ENCODE assay signal across 8 mouse cellular contexts in the genomic region with DNA sequence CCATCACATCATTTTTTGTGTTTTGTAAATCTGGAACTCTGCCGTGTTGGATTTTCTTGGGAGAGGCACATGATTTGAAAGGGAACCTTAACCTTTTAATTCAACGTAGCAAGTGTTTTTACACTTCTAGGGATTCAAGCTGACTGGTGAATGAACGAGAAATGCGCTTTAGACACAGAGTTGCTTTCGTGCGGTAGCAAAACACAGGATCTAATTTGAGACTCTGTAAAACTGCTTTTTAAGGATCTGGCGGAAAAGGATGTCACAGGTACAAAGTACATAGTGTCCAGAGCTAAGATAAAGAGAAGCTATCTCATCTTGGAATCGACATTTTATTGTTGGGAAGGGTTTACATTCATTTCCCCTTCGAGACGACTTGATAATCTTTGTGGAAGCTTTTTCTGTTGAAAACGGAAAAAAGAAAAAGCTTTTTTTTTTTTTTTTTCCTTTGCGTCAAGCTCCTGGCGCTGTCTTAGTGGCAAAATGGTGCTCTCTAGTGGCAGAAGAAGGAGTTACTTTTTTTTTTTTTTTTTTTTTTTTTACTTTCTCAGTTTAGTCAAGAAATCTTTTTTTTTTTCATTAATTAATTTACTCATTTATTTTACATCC. TPM values are rescaled to one million over a fixed set of nuclear protein-coding genes. Genes with fewer than 3 reads are reported as not detected.
A peak's percentile ranks its signal among the peaks of the same experiment; 100 is the strongest.
DNase-seq lines count a peak whose midpoint lies in the region; ATAC-seq and TF ChIP-seq lines count a peak whose summit lies in the region.

No protein-coding gene starts in this region.

- ATAC-seq in embryonic facial prominence, embryonic 12.5 days (ENCODE audit: insufficient number of reproducible peaks, insufficient read depth, low FRiP score, low TSS enrichment): no peak
- no peak for ATAC-seq in limb, embryonic 11.5 days (ENCODE audit: insufficient number of reproducible peaks, low FRiP score, low TSS enrichment, low read depth)
- no peak for ATAC-seq in stomach, embryonic 16.5 days (ENCODE audit: insufficient read depth, low FRiP score)

- H3K79me2 ChIP-seq in heart, adult 2 months (replicated peaks; ENCODE audit: control insufficient read depth, insufficient read depth, low read length): no peaks in the 10 kb centered on the region

- no peak for DNase-seq in heart, adult 2 months
- no peak for DNase-seq in heart, postnatal 14 days
- DNase-seq in A20 (ENCODE audit: low read depth, low spot score): peak; percentile 41
- no peak for DNase-seq in limb, embryonic 11.5 days (ENCODE audit: low spot score)
- DNase-seq in testis, postnatal 10 days (ENCODE audit: low spot score): no peak
- DNase-seq in lung, postnatal 10 days: no peak

- no peak overlapping the region for H3K9ac ChIP-seq in heart, adult 2 months (ENCODE audit: low read depth, low read length)
- H3K9ac ChIP-seq in embryonic facial prominence, embryonic 12.5 days: peak overlapping the region; percentile 24; the same call in 1 of the 2 replicates
- H3K9ac ChIP-seq in limb, embryonic 11.5 days (ENCODE audit: low read length): peak overlapping the region; percentile 35; the same call in 1 of the 2 replicates
- peak overlapping the region; percentile 52; the same call in 1 of the 2 replicates for H3K9ac ChIP-seq in stomach, embryonic 16.5 days (ENCODE audit: low read length)

- H3K4me3 ChIP-seq in heart, adult 2 months: peak overlapping the region; percentile 13; the same call in 1 of the 2 replicates
- peak overlapping the region; percentile 26; the same call in 1 of the 2 replicates for H3K4me3 ChIP-seq in embryonic facial prominence, embryonic 12.5 days
- H3K4me3 ChIP-seq in limb, embryonic 11.5 days (ENCODE audit: low read depth, low read length): no peak overlapping the region
- peak overlapping the region; percentile 35 for H3K4me3 ChIP-seq in stomach, embryonic 16.5 days (replicated peaks; ENCODE audit: low read length)

- H3K9me3 ChIP-seq in embryonic facial prominence, embryonic 12.5 days: no peaks in the 10 kb centered on the region
- no peaks in the 10 kb centered on the region for H3K9me3 ChIP-seq in limb, embryonic 11.5 days (ENCODE audit: control insufficient read depth, low read length)
- H3K9me3 ChIP-seq in stomach, embryonic 16.5 days (replicated peaks; ENCODE audit: control insufficient read depth, low read length): no peaks in the 10 kb centered on the region

- TF ChIP-seq POLR2A in heart, adult 2 months (IDR thresholded peaks at IDR 0.05; ENCODE audit: insufficient read depth, low read depth, low read length): no peak

- 11% methylated on average over 13 of the region's 13 CpGs for WGBS in heart, adult 2 months
- WGBS in embryonic facial prominence, embryonic 12.5 days: 19% methylated on average over 13 of the region's 13 CpGs
- 20% methylated on average over 13 of the region's 13 CpGs for whole genome bisulfite sequencing in limb, embryonic 11.5 days
- 14% methylated on average over 13 of the region's 13 CpGs for WGBS in stomach, embryonic 16.5 days

- intact Hi-C loops in heart, adult 2 months (cut with DNase I): loop anchor here (2.0 kb wide), 2 partner anchors 448 to 578 kb away; no protein-coding TSS in a partner anchor
- intact Hi-C loops in heart, postnatal 14 days (cut with DNase I): loop anchor here (2.0 to 10.0 kb wide), 3 partner anchors 50 to 580 kb away; no protein-coding TSS in a partner anchor

- H3K36me3 ChIP-seq in heart, adult 2 months (ENCODE audit: control insufficient read depth, insufficient read depth, low read length): peaks cover 2% of the 10 kb centered on the region; the same call in 1 of the 2 replicates
- no peaks in the 10 kb centered on the region for H3K36me3 ChIP-seq in embryonic facial prominence, embryonic 12.5 days
- H3K36me3 ChIP-seq in limb, embryonic 11.5 days (ENCODE audit: control insufficient read depth, insufficient read depth, low read length): no peaks in the 10 kb centered on the region
- H3K36me3 ChIP-seq in stomach, embryonic 16.5 days (ENCODE audit: control insufficient read depth, insufficient read depth, low read length): no peaks in the 10 kb centered on the region

- no peak overlapping the region for H3K27ac ChIP-seq in heart, adult 2 months
- H3K27ac ChIP-seq in embryonic facial prominence, embryonic 12.5 days: 0 out of 2 replicates have a peak overlapping the region, but pooled peaks have one; percentile 46
- 0 out of 2 replicates have a peak overlapping the region, but pooled peaks have one; percentile 18 for H3K27ac ChIP-seq in limb, embryonic 11.5 days (replicated peaks; ENCODE audit: low read depth, low read length)
- no peak overlapping the region for H3K27ac ChIP-seq in stomach, embryonic 16.5 days (ENCODE audit: low read length)

- TF ChIP-seq CTCF in heart, adult 2 months (IDR thresholded peaks at IDR 0.05): peak; percentile 70

- H3K27me3 ChIP-seq in heart, adult 2 months (ENCODE audit: control insufficient read depth, insufficient read depth, low read length): no peaks in the 10 kb centered on the region
- H3K27me3 ChIP-seq in embryonic facial prominence, embryonic 12.5 days: no peaks in the 10 kb centered on the region
- no peaks in the 10 kb centered on the region for H3K27me3 ChIP-seq in limb, embryonic 11.5 days (ENCODE audit: control insufficient read depth, insufficient read depth, low read length)
- no peaks in the 10 kb centered on the region for H3K27me3 ChIP-seq in stomach, embryonic 16.5 days (ENCODE audit: control insufficient read depth, insufficient read depth, low read length)

- TF ChIP-seq EP300 in heart, adult 2 months (IDR thresholded peaks at IDR 0.05; ENCODE audit: insufficient read depth, low read depth, low read length): no peak

- H3K4me1 ChIP-seq in heart, adult 2 months (ENCODE audit: control insufficient read depth, insufficient read depth, low read length): no peaks in the 10 kb centered on the region; the same call in 1 of the 2 replicates
- H3K4me1 ChIP-seq in embryonic facial prominence, embryonic 12.5 days: no peaks in the 10 kb centered on the region
- H3K4me1 ChIP-seq in limb, embryonic 11.5 days (ENCODE audit: control insufficient read depth, insufficient read depth, low read length): 0 out of 2 replicates have a peak, but pooled peaks cover 3% of the 10 kb centered on the region
- peaks cover 3% of the 10 kb centered on the region; the same call in 1 of the 2 replicates for H3K4me1 ChIP-seq in stomach, embryonic 16.5 days (ENCODE audit: control insufficient read depth, insufficient read depth, low read length)

- peak overlapping the region; percentile 46 for H3K4me2 ChIP-seq in embryonic facial prominence, embryonic 12.5 days (replicated peaks)
- H3K4me2 ChIP-seq in limb, embryonic 11.5 days (ENCODE audit: low read depth, severe bottlenecking): peak overlapping the region; percentile 25; the same call in 1 of the 2 replicates
- H3K4me2 ChIP-seq in stomach, embryonic 16.5 days (ENCODE audit: low read depth, low read length): peak overlapping the region; percentile 48

RNA-seq across cellular contexts. Expression of gene Klf14, which starts 23.6 kb away (rescaled TPM):
- under 1 TPM; 0.25 to 0.26 TPM for total RNA-seq in heart, adult 2 months (2021)
- 0.06 and 0.12 TPM in 2 replicates for polyA plus RNA-seq in heart, adult 2 months (2012; rRNA removed)
- under 1 TPM; 0.19 to 0.22 TPM for total RNA-seq in heart, postnatal 14 days (2021)
- 4.6 and 4.8 TPM in 2 replicates for polyA plus RNA-seq in embryonic facial prominence, embryonic 12.5 days (2016; fragmentation: Nextera tagmentation; extraction: Ambion mirVana)
- 0.88 and 1.1 TPM in 2 replicates for polyA plus RNA-seq in limb, embryonic 11.5 days (2014; fragmentation: Nextera tagmentation; extraction: Ambion mirVana)
- 2.4 and 4.2 TPM in 2 replicates for polyA plus RNA-seq in stomach, embryonic 16.5 days (2015; fragmentation: Nextera tagmentation; extraction: Ambion mirVana)

Comparison
In these comparisons a context has a peak if more than half of its experiments do, and no peak if none do; other contexts are left out.
1. H3K27ac ChIP-seq: peak in embryonic facial prominence, embryonic 12.5 days (single experiment) and limb, embryonic 11.5 days (single experiment); none in heart, adult 2 months (single experiment) and stomach, embryonic 16.5 days (single experiment).
2. Peak in every context shown above with its lines, with median percentiles within 50 percentile points of each other: H3K4me2 ChIP-seq.